8 mouse cellular contexts compared by ENCODE assay signal in the genomic region with DNA sequence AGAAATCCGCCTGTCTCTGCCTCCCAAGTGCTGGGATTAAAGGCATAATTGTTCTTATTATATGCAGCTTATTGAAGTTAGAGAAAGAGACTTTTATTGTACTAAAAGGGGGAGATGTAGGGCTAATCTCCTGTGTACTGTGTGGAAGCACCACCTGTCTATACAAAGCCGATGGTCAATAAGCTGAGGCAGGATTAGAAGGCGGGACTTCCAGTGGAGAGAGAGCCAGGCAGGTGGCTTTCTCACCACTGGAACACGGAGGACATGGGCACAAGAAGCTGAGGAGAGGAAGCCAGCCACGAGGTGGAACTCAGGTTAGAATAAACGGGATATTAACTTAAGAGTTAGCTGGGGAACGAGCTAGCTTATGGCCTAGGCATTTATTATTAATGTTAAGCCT. TPM values are rescaled to one million over a fixed set of nuclear protein-coding genes. Genes with fewer than 3 reads are reported as not detected.
DNase-seq lines count a peak whose midpoint lies in the region; ATAC-seq lines count a peak whose summit lies in the region.

A gene (plus strand): TSS at position 222 of the 400 bp plus-strand sequence.

- ATAC-seq in lung, embryonic 15.5 days (ENCODE audit: borderline replicate concordance, extremely low read depth, low FRiP score, low TSS enrichment) = no peak
- no peak for ATAC-seq in embryonic facial prominence, embryonic 12.5 days (ENCODE audit: insufficient number of reproducible peaks, insufficient read depth, low FRiP score, low TSS enrichment)
- ATAC-seq in heart, embryonic 15.5 days (replicated peaks; ENCODE audit: insufficient number of reproducible peaks, insufficient read depth, low FRiP score, low read depth) = no peak
- no peak for ATAC-seq in neural tube, embryonic 13.5 days (ENCODE audit: low read depth)

- H3K4me1 ChIP-seq in lung, embryonic 15.5 days = peaks cover 17% of the 10 kb centered on the region
- H3K4me1 ChIP-seq in embryonic facial prominence, embryonic 12.5 days = peaks cover 22% of the 10 kb centered on the region
- peaks cover 22% of the 10 kb centered on the region for H3K4me1 ChIP-seq in heart, embryonic 15.5 days (replicated peaks)
- peaks cover 33% of the 10 kb centered on the region for H3K4me1 ChIP-seq in neural tube, embryonic 13.5 days (replicated peaks)

- no peak for DNase-seq in lung, postnatal 4 days
- DNase-seq in left cerebral cortex, postnatal 36 days (ENCODE audit: low spot score in 2 of 2) = no peak
- DNase-seq in cerebellum, postnatal 14 days = no peak
- DNase-seq in right cerebral cortex, postnatal 10 days (ENCODE audit: low spot score in 2 of 2) = no peak

- intact Hi-C loops in left cerebral cortex, postnatal 36 days (cut with DNase I) = no loop called here

- WGBS in lung, embryonic 15.5 days = 67% methylated on average over 7 of the region's 7 CpGs
- 72% methylated on average over 7 of the region's 7 CpGs for WGBS in embryonic facial prominence, embryonic 12.5 days
- WGBS in heart, embryonic 15.5 days = 69% methylated on average over 7 of the region's 7 CpGs
- WGBS in neural tube, embryonic 13.5 days = 78% methylated on average over 7 of the region's 7 CpGs

- no peak within 1 kb of the TSS for H3K4me3 ChIP-seq in lung, embryonic 15.5 days
- H3K4me3 ChIP-seq in embryonic facial prominence, embryonic 12.5 days = no peak within 1 kb of the TSS
- no peak within 1 kb of the TSS for H3K4me3 ChIP-seq in heart, embryonic 15.5 days
- no peak within 1 kb of the TSS for H3K4me3 ChIP-seq in neural tube, embryonic 13.5 days

- H3K9me3 ChIP-seq in lung, embryonic 15.5 days = no peaks in the 10 kb centered on the region
- no peaks in the 10 kb centered on the region for H3K9me3 ChIP-seq in embryonic facial prominence, embryonic 12.5 days
- H3K9me3 ChIP-seq in heart, embryonic 15.5 days (replicated peaks) = no peaks in the 10 kb centered on the region
- no peaks in the 10 kb centered on the region for H3K9me3 ChIP-seq in neural tube, embryonic 13.5 days

- no peak within 1 kb of the TSS for H3K9ac ChIP-seq in lung, embryonic 15.5 days
- no peak within 1 kb of the TSS for H3K9ac ChIP-seq in embryonic facial prominence, embryonic 12.5 days
- H3K9ac ChIP-seq in heart, embryonic 15.5 days = no peak within 1 kb of the TSS
- H3K9ac ChIP-seq in neural tube, embryonic 13.5 days = peak within 1 kb of the TSS; percentile 90; the same call in 1 of the 2 replicates

- no peaks in the 10 kb centered on the region for H3K27me3 ChIP-seq in lung, embryonic 15.5 days
- H3K27me3 ChIP-seq in embryonic facial prominence, embryonic 12.5 days = no peaks in the 10 kb centered on the region
- H3K27me3 ChIP-seq in heart, embryonic 15.5 days = no peaks in the 10 kb centered on the region
- no peaks in the 10 kb centered on the region for H3K27me3 ChIP-seq in neural tube, embryonic 13.5 days

- no peak within 1 kb of the TSS for H3K27ac ChIP-seq in lung, embryonic 15.5 days
- no peak within 1 kb of the TSS for H3K27ac ChIP-seq in embryonic facial prominence, embryonic 12.5 days
- H3K27ac ChIP-seq in heart, embryonic 15.5 days = no peak within 1 kb of the TSS
- 0 out of 2 replicates have a peak within 1 kb of the TSS, but pooled peaks have one; percentile 93 for H3K27ac ChIP-seq in neural tube, embryonic 13.5 days (replicated peaks)

- no peak within 1 kb of the TSS for H3K4me2 ChIP-seq in lung, embryonic 15.5 days
- no peak within 1 kb of the TSS for H3K4me2 ChIP-seq in embryonic facial prominence, embryonic 12.5 days (replicated peaks)
- no peak within 1 kb of the TSS for H3K4me2 ChIP-seq in heart, embryonic 15.5 days
- H3K4me2 ChIP-seq in neural tube, embryonic 13.5 days = no peak within 1 kb of the TSS

- H3K36me3 ChIP-seq in lung, embryonic 15.5 days = 0 out of 2 replicates have a peak, but pooled peaks cover 2% of the 10 kb centered on the region
- H3K36me3 ChIP-seq in embryonic facial prominence, embryonic 12.5 days = peaks cover 11% of the 10 kb centered on the region
- no peaks in the 10 kb centered on the region; the same call in 1 of the 2 replicates for H3K36me3 ChIP-seq in heart, embryonic 15.5 days
- no peaks in the 10 kb centered on the region for H3K36me3 ChIP-seq in neural tube, embryonic 13.5 days

RNA-seq across cellular contexts. Expression of the gene that starts here (rescaled TPM):
- polyA plus RNA-seq in lung, embryonic 15.5 days (2015; fragmentation: Nextera tagmentation; extraction: Ambion mirVana) = 45.2 and 46.4 TPM in 2 replicates
- 55.5 and 58.2 TPM in 2 replicates for polyA plus RNA-seq in embryonic facial prominence, embryonic 12.5 days (2016; fragmentation: Nextera tagmentation; extraction: Ambion mirVana)
- 60.1 and 64.3 TPM in 2 replicates for polyA plus RNA-seq in heart, embryonic 15.5 days (2015; fragmentation: Nextera tagmentation; extraction: Ambion mirVana)
- 10 to 100 TPM; 58.2 to 62.2 TPM for total RNA-seq in left cerebral cortex, postnatal 36 days (2021)
- polyA plus RNA-seq in neural tube, embryonic 13.5 days (2015; fragmentation: Nextera tagmentation; extraction: Ambion mirVana) = 48.7 and 50.1 TPM in 2 replicates
